Mouse (Mus musculus): ENCODE measurements around the gene Unc5a. TPM values are rescaled to one million over a fixed set of nuclear protein-coding genes. Genes with fewer than 3 reads are reported as not detected.

Unc5a gene
- polyA plus RNA-seq, 1 experiment from 2014 or later, result 1.0 TPM

- H3K4me1 ChIP-seq (ENCODE audit: control insufficient read depth, insufficient read depth, low read length), result no peaks in the 10 kb centered on the region
- H3K4me3 ChIP-seq (ENCODE audit: low read depth, low read length), result no peak overlapping the region
- H3K4me2 ChIP-seq (ENCODE audit: low read depth, low read length), result no peak overlapping the region
- DNase-seq (ENCODE audit: low spot score) (no peak), ATAC-seq (replicated peaks; ENCODE audit: insufficient number of reproducible peaks, low FRiP score, low TSS enrichment, low read depth) (no peak)
- no peaks in the 10 kb centered on the region for H3K36me3 ChIP-seq (replicated peaks; ENCODE audit: control insufficient read depth, insufficient read depth, low read depth, low read length)
- WGBS, result 82% methylated on average over 8 of the region's 8 CpGs
- H3K9me3 ChIP-seq (replicated peaks; ENCODE audit: control insufficient read depth, low read length), result no peaks in the 10 kb centered on the region
- no peak overlapping the region for H3K9ac ChIP-seq (replicated peaks; ENCODE audit: low read length)
- no peak overlapping the region for H3K27ac ChIP-seq (replicated peaks; ENCODE audit: low read depth, low read length)
- H3K27me3 ChIP-seq (ENCODE audit: control insufficient read depth, insufficient read depth, low read length), result no peaks in the 10 kb centered on the region
These were observed 68.8 kb downstream of the Unc5a start for GRCm38 (mm10) chr13:55017898-55018599.

- Histone ChIP-seq H3K9me3 (replicated peaks; ENCODE audit: control insufficient read depth, low read length) (no peaks in the 10 kb centered on the region), H3K36me3 (replicated peaks; ENCODE audit: control insufficient read depth, insufficient read depth, low read depth, low read length) (no peaks in the 10 kb centered on the region), H3K27ac (replicated peaks; ENCODE audit: low read depth, low read length) (no peak overlapping the region), H3K4me2 (ENCODE audit: low read depth, low read length) (no peak overlapping the region), H3K27me3 (ENCODE audit: control insufficient read depth, insufficient read depth, low read length) (no peaks in the 10 kb centered on the region), H3K4me1 (ENCODE audit: control insufficient read depth, insufficient read depth, low read length) (no peaks in the 10 kb centered on the region), H3K4me3 (ENCODE audit: low read depth, low read length) (no peak overlapping the region), H3K9ac (replicated peaks; ENCODE audit: low read length) (no peak overlapping the region)
- DNase-seq (ENCODE audit: low spot score) (no peak), ATAC-seq (replicated peaks; ENCODE audit: insufficient number of reproducible peaks, low FRiP score, low TSS enrichment, low read depth) (no peak)
- 88% methylated on average over 9 of the region's 9 CpGs for WGBS
These were observed 69.5 kb downstream of the Unc5a start for GRCm38 (mm10) chr13:55018700-55019099.

- H3K9me3 ChIP-seq (replicated peaks; ENCODE audit: control insufficient read depth, low read length), result no peaks in the 10 kb centered on the region
- 45% methylated on average over 3 of the region's 3 CpGs for WGBS
- H3K36me3 ChIP-seq (replicated peaks; ENCODE audit: control insufficient read depth, insufficient read depth, low read depth, low read length), result no peaks in the 10 kb centered on the region
- H3K9ac ChIP-seq (replicated peaks; ENCODE audit: low read length), result no peak overlapping the region
- no peak overlapping the region for H3K4me2 ChIP-seq (ENCODE audit: low read depth, low read length)
- DNase-seq (ENCODE audit: low spot score) (no peak), ATAC-seq (replicated peaks; ENCODE audit: insufficient number of reproducible peaks, low FRiP score, low TSS enrichment, low read depth) (no peak)
- H3K4me3 ChIP-seq (ENCODE audit: low read depth, low read length), result no peak overlapping the region
- no peak overlapping the region for H3K27ac ChIP-seq (replicated peaks; ENCODE audit: low read depth, low read length)
- H3K27me3 ChIP-seq (ENCODE audit: control insufficient read depth, insufficient read depth, low read length), result no peaks in the 10 kb centered on the region
- H3K4me1 ChIP-seq (ENCODE audit: control insufficient read depth, insufficient read depth, low read length), result no peaks in the 10 kb centered on the region
These were observed 70.0 kb downstream of the Unc5a start for GRCm38 (mm10) chr13:55019181-55019580.

- Histone ChIP-seq H3K36me3 (replicated peaks; ENCODE audit: control insufficient read depth, insufficient read depth, low read depth, low read length) (no peaks in the 10 kb centered on the region), H3K27ac (replicated peaks; ENCODE audit: low read depth, low read length) (no peak overlapping the region), H3K9me3 (replicated peaks; ENCODE audit: control insufficient read depth, low read length) (no peaks in the 10 kb centered on the region), H3K4me3 (ENCODE audit: low read depth, low read length) (no peak overlapping the region), H3K9ac (replicated peaks; ENCODE audit: low read length) (no peak overlapping the region), H3K4me1 (ENCODE audit: control insufficient read depth, insufficient read depth, low read length) (no peaks in the 10 kb centered on the region), H3K27me3 (ENCODE audit: control insufficient read depth, insufficient read depth, low read length) (no peaks in the 10 kb centered on the region), H3K4me2 (ENCODE audit: low read depth, low read length) (no peak overlapping the region)
- ATAC-seq (replicated peaks; ENCODE audit: insufficient number of reproducible peaks, low FRiP score, low TSS enrichment, low read depth) (no peak), DNase-seq (ENCODE audit: low spot score) (no peak)
- 90% methylated on average over 4 of the region's 4 CpGs for WGBS
These were observed 70.8 kb downstream of the Unc5a start for GRCm38 (mm10) chr13:55020051-55020450.

GRCm38 (mm10) chr13:55021194-55021779 is 72.1 kb downstream of the Unc5a start, which contains the start of gene Hk3:
Hk3 (minus strand) TSS chr13:55021385.
- Histone ChIP-seq H3K4me2 (ENCODE audit: low read depth, low read length) (no peak within 1 kb of the TSS), H3K9ac (replicated peaks; ENCODE audit: low read length) (no peak within 1 kb of the TSS), H3K9me3 (replicated peaks; ENCODE audit: control insufficient read depth, low read length) (no peaks in the 10 kb centered on the region), H3K27me3 (ENCODE audit: control insufficient read depth, insufficient read depth, low read length) (no peaks in the 10 kb centered on the region), H3K4me3 (ENCODE audit: low read depth, low read length) (no peak within 1 kb of the TSS), H3K27ac (replicated peaks; ENCODE audit: low read depth, low read length) (no peak within 1 kb of the TSS), H3K36me3 (replicated peaks; ENCODE audit: control insufficient read depth, insufficient read depth, low read depth, low read length) (no peaks in the 10 kb centered on the region), H3K4me1 (ENCODE audit: control insufficient read depth, insufficient read depth, low read length) (no peaks in the 10 kb centered on the region)
- 90% methylated on average over 13 of the region's 13 CpGs for WGBS
- no peak for ATAC-seq (replicated peaks; ENCODE audit: insufficient number of reproducible peaks, low FRiP score, low TSS enrichment, low read depth)
- no peak for DNase-seq (ENCODE audit: low spot score)

GRCm38 (mm10) chr13:55022256-55022655 is 73.0 kb downstream of the Unc5a start:
- no peak for DNase-seq (ENCODE audit: low spot score)
- ATAC-seq (replicated peaks; ENCODE audit: insufficient number of reproducible peaks, low FRiP score, low TSS enrichment, low read depth), result no peak
- WGBS, result 58% methylated on average over 4 of the region's 4 CpGs
- Histone ChIP-seq H3K9me3 (replicated peaks; ENCODE audit: control insufficient read depth, low read length) (no peaks in the 10 kb centered on the region), H3K36me3 (replicated peaks; ENCODE audit: control insufficient read depth, insufficient read depth, low read depth, low read length) (no peaks in the 10 kb centered on the region), H3K27me3 (ENCODE audit: control insufficient read depth, insufficient read depth, low read length) (no peaks in the 10 kb centered on the region), H3K9ac (replicated peaks; ENCODE audit: low read length) (no peak overlapping the region), H3K27ac (replicated peaks; ENCODE audit: low read depth, low read length) (no peak overlapping the region), H3K4me3 (ENCODE audit: low read depth, low read length) (no peak overlapping the region), H3K4me1 (ENCODE audit: control insufficient read depth, insufficient read depth, low read length) (no peaks in the 10 kb centered on the region), H3K4me2 (ENCODE audit: low read depth, low read length) (no peak overlapping the region)

- ATAC-seq (replicated peaks; ENCODE audit: insufficient number of reproducible peaks, low FRiP score, low TSS enrichment, low read depth), result no peak
- H3K4me2 ChIP-seq (ENCODE audit: low read depth, low read length), result no peak overlapping the region
- H3K4me1 ChIP-seq (ENCODE audit: control insufficient read depth, insufficient read depth, low read length), result no peaks in the 10 kb centered on the region
- H3K27me3 ChIP-seq (ENCODE audit: control insufficient read depth, insufficient read depth, low read length), result no peaks in the 10 kb centered on the region
- no peak overlapping the region for H3K4me3 ChIP-seq (ENCODE audit: low read depth, low read length)
- DNase-seq (ENCODE audit: low spot score), result no peak
- no peak overlapping the region for H3K27ac ChIP-seq (replicated peaks; ENCODE audit: low read depth, low read length)
- no peaks in the 10 kb centered on the region for H3K36me3 ChIP-seq (replicated peaks; ENCODE audit: control insufficient read depth, insufficient read depth, low read depth, low read length)
- H3K9ac ChIP-seq (replicated peaks; ENCODE audit: low read length), result no peak overlapping the region
- H3K9me3 ChIP-seq (replicated peaks; ENCODE audit: control insufficient read depth, low read length), result no peaks in the 10 kb centered on the region
- WGBS, result 82% methylated on average over 9 of the region's 9 CpGs
These were observed 73.5 kb downstream of the Unc5a start for GRCm38 (mm10) chr13:55022715-55023114.

- H3K27me3 ChIP-seq (ENCODE audit: control insufficient read depth, insufficient read depth, low read length), result no peaks in the 10 kb centered on the region
- no peaks in the 10 kb centered on the region for H3K4me1 ChIP-seq (ENCODE audit: control insufficient read depth, insufficient read depth, low read length)
- H3K27ac ChIP-seq (replicated peaks; ENCODE audit: low read depth, low read length), result no peak overlapping the region
- H3K9ac ChIP-seq (replicated peaks; ENCODE audit: low read length), result no peak overlapping the region
- ATAC-seq (replicated peaks; ENCODE audit: insufficient number of reproducible peaks, low FRiP score, low TSS enrichment, low read depth), result no peak
- no peak overlapping the region for H3K4me2 ChIP-seq (ENCODE audit: low read depth, low read length)
- no peak for DNase-seq (ENCODE audit: low spot score)
- 89% methylated on average over 2 of the region's 2 CpGs for WGBS
- H3K36me3 ChIP-seq (replicated peaks; ENCODE audit: control insufficient read depth, insufficient read depth, low read depth, low read length), result no peaks in the 10 kb centered on the region; the same call in 1 of the 2 replicates
- no peak overlapping the region for H3K4me3 ChIP-seq (ENCODE audit: low read depth, low read length)
- H3K9me3 ChIP-seq (replicated peaks; ENCODE audit: control insufficient read depth, low read length), result no peaks in the 10 kb centered on the region
These were observed 75.0 kb downstream of the Unc5a start for GRCm38 (mm10) chr13:55024215-55024614.

Data from embryonic facial prominence, embryonic 11.5 days (tissue).